Mouse (Mus musculus): ENCODE measurements around the gene Duxf3.

DNA sequence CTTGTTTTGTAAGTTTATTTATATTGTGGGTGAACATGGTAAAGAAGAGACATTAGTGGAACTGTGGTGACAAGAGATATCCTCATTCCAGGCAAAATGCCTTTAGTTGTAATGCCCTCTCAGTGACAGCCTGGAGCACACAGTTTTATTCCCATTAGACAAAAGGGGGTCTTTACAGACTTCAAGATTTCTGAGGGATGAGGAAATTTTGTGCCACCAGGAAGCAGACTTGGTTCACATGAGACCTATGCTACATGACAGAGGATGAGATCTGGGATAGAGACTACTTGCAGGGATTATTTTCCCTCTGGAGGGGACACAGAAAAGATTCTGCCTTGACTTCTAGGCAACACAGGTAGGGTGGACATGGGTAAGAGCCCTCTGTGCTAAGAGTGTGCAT, 18.0 kb downstream of the Duxf3 start:
- TF ChIP-seq CTCF (IDR thresholded peaks at IDR 0.05; ENCODE audit: extremely low read depth, insufficient read depth, insufficient read length, insufficient replicate concordance) (no peak), POLR2A (IDR thresholded peaks at IDR 0.05; ENCODE audit: low read depth, low read length) (no peak)

Data from spleen, adult 2 months (tissue).